Mouse (Mus musculus) layer of hippocampus, adult 9-10 months (tissue): ENCODE measurements around the gene Dcun1d1.

Source experiments
- DNase-seq: peaks from one replicate; pipeline ENCODE4 v3.0.0; 2022; ENCODE audit warnings: low spot score

Gene Dcun1d1

GRCm38 (mm10) chr3:35931359-35931758 is 5.9 kb downstream of the Dcun1d1 start:
- no peak for DNase-seq

GRCm38 (mm10) chr3:35929831-35930230 is 7.4 kb downstream of the Dcun1d1 start:
- no peak for DNase-seq

GRCm38 (mm10) chr3:35929406-35929805 is 7.8 kb downstream of the Dcun1d1 start:
- DNase-seq = no peak

GRCm38 (mm10) chr3:35925852-35926251 is 11.4 kb downstream of the Dcun1d1 start:
- no peak for DNase-seq

- DNase-seq = no peak
Measured at GRCm38 (mm10) chr3:35924007-35924406, 13.2 kb downstream of the Dcun1d1 start.

GRCm38 (mm10) chr3:35923495-35923894 is 13.8 kb downstream of the Dcun1d1 start:
- no peak for DNase-seq

GRCm38 (mm10) chr3:35922522-35922921 is 14.7 kb downstream of the Dcun1d1 start:
- no peak for DNase-seq

GRCm38 (mm10) chr3:35918229-35918628 is 19.0 kb downstream of the Dcun1d1 start:
- no peak for DNase-seq

- DNase-seq = no peak
Measured at GRCm38 (mm10) chr3:35908982-35909680, 28.1 kb downstream of the Dcun1d1 start.

- DNase-seq = no peak
Measured at GRCm38 (mm10) chr3:35900555-35901204, 36.6 kb downstream of the Dcun1d1 start.

GRCm38 (mm10) chr3:35899109-35899508 is 38.1 kb downstream of the Dcun1d1 start:
- DNase-seq = no peak

GRCm38 (mm10) chr3:35897900-35898299 is 39.3 kb downstream of the Dcun1d1 start:
- DNase-seq = no peak

GRCm38 (mm10) chr3:35893156-35893555 is 44.1 kb downstream of the Dcun1d1 start:
- no peak for DNase-seq

- no peak for DNase-seq
Measured at GRCm38 (mm10) chr3:35891123-35891522, 46.1 kb downstream of the Dcun1d1 start.

GRCm38 (mm10) chr3:35889531-35889930 is 47.7 kb downstream of the Dcun1d1 start:
- DNase-seq = no peak

GRCm38 (mm10) chr3:35883267-35883666 is 54.0 kb downstream of the Dcun1d1 start:
- DNase-seq = no peak

GRCm38 (mm10) chr3:35849326-35849725 is 87.9 kb downstream of the Dcun1d1 start:
- no peak for DNase-seq
